Comparison of ENCODE assay signal across 19 mouse cellular contexts in genomic region chr1:36454055-36454815, GRCm38 (mm10). TPM values are rescaled to one million over a fixed set of nuclear protein-coding genes. Genes with fewer than 3 reads are reported as not detected.
DNase-seq lines count a peak whose midpoint lies in the region; ATAC-seq and TF ChIP-seq lines count a peak whose summit lies in the region.
"Had no signal": no experiment of that assay in that cellular context is flagged by ENCODE, and none has a peak within 500 bp of the region (broad histone marks: within the 10 kb centered on the region; RNA-seq: fewer than 3 reads in every experiment).

No protein-coding gene starts in this region.

- peak; percentile 31 for TF ChIP-seq RAD21 in CH12.LX (IDR thresholded peaks at IDR 0.05; ENCODE audit: low read depth, low read length)

- H3K4me1 ChIP-seq in CH12.LX (ENCODE audit: control insufficient read depth in 1 of 2, insufficient read depth in 2 of 2) (peaks cover 0 to 11% of the 10 kb centered on the region in 2 experiments; a peak in 2 of 4 replicates), ES-Bruce4 (ENCODE audit: control insufficient read depth, insufficient read depth, low read length) (no peaks in the 10 kb centered on the region)
- no peaks in the 10 kb centered on the region for H3K4me1 ChIP-seq in heart, embryonic 11.5 days (ENCODE audit: control insufficient read depth, insufficient read depth, low read length)
- no peaks in the 10 kb centered on the region for H3K4me1 ChIP-seq in forebrain, embryonic 16.5 days (replicated peaks; ENCODE audit: control insufficient read depth, insufficient read depth, low read length)
- H3K4me1 ChIP-seq: hindbrain, embryonic 15.5 days; midbrain, embryonic 15.5 days had no signal

- peaks cover 4% of the 10 kb centered on the region for H3K9me3 ChIP-seq in CH12.LX (replicated peaks; ENCODE audit: low read length)
- no peaks in the 10 kb centered on the region for H3K9me3 ChIP-seq in ES-Bruce4 (replicated peaks; ENCODE audit: control insufficient read depth, insufficient read depth, low read length, poor library complexity, severe bottlenecking)
- no peaks in the 10 kb centered on the region for H3K9me3 ChIP-seq in heart, embryonic 11.5 days (replicated peaks; ENCODE audit: control insufficient read depth, low read length)
- H3K9me3 ChIP-seq in forebrain, embryonic 16.5 days (ENCODE audit: control insufficient read depth, low read length), result no peaks in the 10 kb centered on the region
- H3K9me3 ChIP-seq: hindbrain, embryonic 15.5 days; liver, embryonic 13.5 days; midbrain, embryonic 15.5 days had no signal

- TF ChIP-seq CTCF in layer of hippocampus, adult 2 months (conservative IDR thresholded peaks at IDR 0.05), result peak; percentile 59
- TF ChIP-seq CTCF in CH12.LX (conservative IDR thresholded peaks at IDR 0.05 in 1 of 2, IDR thresholded peaks at IDR 0.05 in 1 of 2; ENCODE audit: low read depth in 2 of 2, low read length in 2 of 2), result peak; percentile 16 to 43; a peak in 2 of 4 replicates
- TF ChIP-seq CTCF in ES-Bruce4 (IDR thresholded peaks at IDR 0.05; ENCODE audit: low read depth, low read length), result peak; percentile 47
- peak; percentile 7; the same call in 1 of the 2 replicates for TF ChIP-seq CTCF in brain, embryonic 14.5 days (IDR thresholded peaks at IDR 0.05; ENCODE audit: borderline replicate concordance, extremely low read depth, insufficient read depth, insufficient read length)

- no peak for ATAC-seq in heart, embryonic 11.5 days (replicated peaks; ENCODE audit: insufficient number of reproducible peaks, low FRiP score, low TSS enrichment)
- ATAC-seq in forebrain, embryonic 16.5 days, result no peak
- ATAC-seq: forebrain, embryonic 14.5 days; midbrain, embryonic 15.5 days had no signal

- dilution Hi-C loops in CH12.LX (cut with MboI; ENCODE audit: extremely low pct_ligation_motif_present, extremely low pct_unique_long_range_greater_than_20kb, low sequenced_read_pairs), result no loop called here

- no peak for TF ChIP-seq EP300 in CH12.LX (IDR thresholded peaks at IDR 0.05; ENCODE audit: low read length)
- no peak for TF ChIP-seq EP300 in ES-Bruce4 (IDR thresholded peaks at IDR 0.05; ENCODE audit: insufficient read depth, low read depth, low read length)

- in situ Hi-C loops in CH12.LX (cut with MboI; ENCODE audit: low pct_ligation_motif_present, low pct_unique_long_range_greater_than_20kb, low sequenced_read_pairs), result no loop called here

- no peaks in the 10 kb centered on the region for H3K79me2 ChIP-seq in CH12.LX (replicated peaks; ENCODE audit: control insufficient read depth, extremely low read depth, insufficient read depth, poor library complexity, severe bottlenecking)

- no peak overlapping the region for H3K9ac ChIP-seq in CH12.LX (ENCODE audit: insufficient read depth, low read depth)
- H3K9ac ChIP-seq in ES-Bruce4 (ENCODE audit: low read depth, poor library complexity, severe bottlenecking), result no peak overlapping the region
- H3K9ac ChIP-seq in heart, embryonic 11.5 days (ENCODE audit: low read depth, low read length), result no peak overlapping the region
- no peak overlapping the region for H3K9ac ChIP-seq in forebrain, embryonic 16.5 days (replicated peaks; ENCODE audit: low read depth, low read length)
- H3K9ac ChIP-seq: hindbrain, embryonic 15.5 days; liver, embryonic 13.5 days; midbrain, embryonic 15.5 days had no signal

- no peaks in the 10 kb centered on the region for H3K27me3 ChIP-seq in CH12.LX (replicated peaks)
- H3K27me3 ChIP-seq in ES-Bruce4 (ENCODE audit: control insufficient read depth, insufficient read depth, low read length, poor library complexity, severe bottlenecking), result no peaks in the 10 kb centered on the region
- no peaks in the 10 kb centered on the region for H3K27me3 ChIP-seq in heart, embryonic 11.5 days (ENCODE audit: control insufficient read depth, insufficient read depth, low read length)
- no peaks in the 10 kb centered on the region for H3K27me3 ChIP-seq in forebrain, embryonic 16.5 days (replicated peaks; ENCODE audit: control insufficient read depth, insufficient read depth, low read length)
- H3K27me3 ChIP-seq: hindbrain, embryonic 15.5 days; liver, embryonic 13.5 days; midbrain, embryonic 15.5 days had no signal

- no peak overlapping the region for H3K27ac ChIP-seq in layer of hippocampus, adult 2 months
- H3K27ac ChIP-seq in CH12.LX (ENCODE audit: insufficient read depth, low read depth), result no peak overlapping the region
- H3K27ac ChIP-seq in ES-Bruce4 (ENCODE audit: insufficient read depth, low read length), result no peak overlapping the region
- H3K27ac ChIP-seq in heart, embryonic 11.5 days (ENCODE audit: low read depth, low read length), result no peak overlapping the region
- H3K27ac ChIP-seq in forebrain, embryonic 16.5 days (ENCODE audit: low read length), result no peak overlapping the region
- H3K27ac ChIP-seq: hindbrain, embryonic 15.5 days; liver, embryonic 13.5 days; midbrain, embryonic 15.5 days had no signal

- H3K4me2 ChIP-seq in CH12.LX (ENCODE audit: insufficient read depth, low read depth, poor library complexity, severe bottlenecking), result no peak overlapping the region
- H3K4me2 ChIP-seq in heart, embryonic 11.5 days, result no peak overlapping the region
- no peak overlapping the region for H3K4me2 ChIP-seq in forebrain, embryonic 16.5 days (ENCODE audit: low read length)
- H3K4me2 ChIP-seq: hindbrain, embryonic 15.5 days; liver, embryonic 13.5 days; midbrain, embryonic 15.5 days had no signal

- DNase-seq in layer of hippocampus, adult 2 months (ENCODE audit: low spot score in 2 of 2), result no peak
- DNase-seq in layer of hippocampus, adult 18-20 months (ENCODE audit: low spot score in 2 of 2), result no peak
- no peak for DNase-seq in CH12.LX (ENCODE audit: extremely low read depth)
- no peak for DNase-seq in brain, embryonic 14.5 days (ENCODE audit: low read depth)
- DNase-seq: adrenal gland, adult 8-10 months; cerebellum, adult 9-11 months; embryo, embryonic 11 days; heart, postnatal 10 days; kidney, adult 9 months; liver, embryonic 13.5 days; lung, postnatal 36 days; right cerebral cortex, postnatal 25 days; thymus, adult 18-20 months had no signal

- H3K4me3 ChIP-seq in layer of hippocampus, adult 2 months, result no peak overlapping the region
- H3K4me3 ChIP-seq in CH12.LX (replicated peaks in 1 of 3; ENCODE audit: low read depth in 2 of 3, low read length in 2 of 3, poor library complexity in 1 of 3) (no peak overlapping the region), ES-Bruce4 (ENCODE audit: low read depth, low read length) (no peak overlapping the region)
- no peak overlapping the region for H3K4me3 ChIP-seq in heart, embryonic 11.5 days (ENCODE audit: low read depth, low read length)
- no peak overlapping the region for H3K4me3 ChIP-seq in forebrain, embryonic 16.5 days (replicated peaks; ENCODE audit: low read length)
- H3K4me3 ChIP-seq: hindbrain, embryonic 15.5 days; liver, embryonic 13.5 days; midbrain, embryonic 15.5 days had no signal

- TF ChIP-seq POLR2A in CH12.LX (IDR thresholded peaks at IDR 0.05; ENCODE audit: low read depth, low read length) (no peak), ES-Bruce4 (IDR thresholded peaks at IDR 0.05; ENCODE audit: insufficient read depth, low read length) (no peak)
- no peak for TF ChIP-seq POLR2A in brain, embryonic 14.5 days (IDR thresholded peaks at IDR 0.05; ENCODE audit: borderline replicate concordance, extremely low read depth, insufficient read depth, insufficient read length, poor library complexity, severe bottlenecking)

- H3K36me3 ChIP-seq in CH12.LX (replicated peaks in 1 of 2; ENCODE audit: control insufficient read depth in 1 of 2, insufficient read depth in 1 of 2, low read length in 1 of 2), result no peaks in the 10 kb centered on the region
- H3K36me3 ChIP-seq in ES-Bruce4 (ENCODE audit: control insufficient read depth, insufficient read depth, low read length, poor library complexity, severe bottlenecking), result no peaks in the 10 kb centered on the region
- no peaks in the 10 kb centered on the region for H3K36me3 ChIP-seq in heart, embryonic 11.5 days (ENCODE audit: control insufficient read depth, insufficient read depth, low read length)
- H3K36me3 ChIP-seq in forebrain, embryonic 16.5 days (ENCODE audit: control insufficient read depth, insufficient read depth), result no peaks in the 10 kb centered on the region
- H3K36me3 ChIP-seq: hindbrain, embryonic 15.5 days; liver, embryonic 13.5 days; midbrain, embryonic 15.5 days had no signal

- 77% methylated on average over 6 of the region's 6 CpGs for WGBS in heart, embryonic 11.5 days (ENCODE audit: insufficient replicate concordance)
- 89% methylated on average over 6 of the region's 6 CpGs for WGBS in forebrain, embryonic 16.5 days

RNA-seq across cellular contexts. Expression of gene Lman2l, which starts 9.2 kb away (rescaled TPM):
- total RNA-seq in layer of hippocampus, adult 2 months (2021), result 10 to 100 TPM; 73.2 to 77.2 TPM
- total RNA-seq in layer of hippocampus, adult 18-20 months (2021), result 10 to 100 TPM; 72.1 to 77.4 TPM
- total RNA-seq in CH12.LX (2012; rRNA removed) (6.0 and 8.5 TPM in 2 replicates), CH12.LX (2014; rRNA removed) (7.9 and 8.8 TPM in 2 replicates)
- polyA plus RNA-seq in CH12.LX (2012; ENCODE audit: insufficient read length, low read depth) (19.1 and 20.3 TPM in 2 replicates), ES-Bruce4 (2011; ENCODE audit: insufficient read depth, insufficient read length, low read depth, missing spikeins) (26.9 and 27.4 TPM in 2 replicates)
- polyA plus RNA-seq in brain, embryonic 14.5 days (2012; rRNA removed), result 46.8 and 52.8 TPM in 2 replicates
- 31.3 and 31.4 TPM in 2 replicates for polyA plus RNA-seq in heart, embryonic 11.5 days (2014; fragmentation: Nextera tagmentation; extraction: Ambion mirVana)
- polyA plus RNA-seq in forebrain, embryonic 16.5 days (2015; fragmentation: Nextera tagmentation; extraction: Ambion mirVana), result 62.8 and 67.6 TPM in 2 replicates

RNA-seq across cellular contexts. Expression of gene Cnnm4, which starts 17.2 kb away (rescaled TPM):
- total RNA-seq in layer of hippocampus, adult 2 months (2021), result 10 to 100 TPM; 16.9 to 17.2 TPM
- 10 to 100 TPM; 15.6 to 16.6 TPM for total RNA-seq in layer of hippocampus, adult 18-20 months (2021)
- total RNA-seq in CH12.LX (2012; rRNA removed) (4.6 and 5.0 TPM in 2 replicates), CH12.LX (2014; rRNA removed) (3.0 and 3.2 TPM in 2 replicates)
- polyA plus RNA-seq in CH12.LX (2012; ENCODE audit: insufficient read length, low read depth) (3.0 and 3.5 TPM in 2 replicates), ES-Bruce4 (2011; ENCODE audit: insufficient read depth, insufficient read length, low read depth, missing spikeins) (4.7 and 5.4 TPM in 2 replicates)
- 4.5 and 5.4 TPM in 2 replicates for polyA plus RNA-seq in brain, embryonic 14.5 days (2012; rRNA removed)
- polyA plus RNA-seq in heart, embryonic 11.5 days (2014; fragmentation: Nextera tagmentation; extraction: Ambion mirVana), result 6.6 and 6.9 TPM in 2 replicates
- 9.7 and 11.0 TPM in 2 replicates for polyA plus RNA-seq in forebrain, embryonic 16.5 days (2015; fragmentation: Nextera tagmentation; extraction: Ambion mirVana)

RNA-seq across cellular contexts. Expression of gene Cnnm3, which starts 57.4 kb away (rescaled TPM):
- total RNA-seq in layer of hippocampus, adult 2 months (2021), result 10 to 100 TPM; 33.1 to 38.1 TPM
- total RNA-seq in layer of hippocampus, adult 18-20 months (2021), result 10 to 100 TPM; 40.8 to 41.3 TPM
- total RNA-seq in CH12.LX (2012; rRNA removed) (8.4 and 9.2 TPM in 2 replicates), CH12.LX (2014; rRNA removed) (2.8 and 3.0 TPM in 2 replicates)
- polyA plus RNA-seq in CH12.LX (2012; ENCODE audit: insufficient read length, low read depth) (7.1 and 8.8 TPM in 2 replicates), ES-Bruce4 (2011; ENCODE audit: insufficient read depth, insufficient read length, low read depth, missing spikeins) (17.4 and 18.0 TPM in 2 replicates)
- 33.6 TPM in 2 replicates for polyA plus RNA-seq in brain, embryonic 14.5 days (2012; rRNA removed)
- 2.5 and 3.9 TPM in 2 replicates for polyA plus RNA-seq in heart, embryonic 11.5 days (2014; fragmentation: Nextera tagmentation; extraction: Ambion mirVana)
- 4.8 and 5.8 TPM in 2 replicates for polyA plus RNA-seq in forebrain, embryonic 16.5 days (2015; fragmentation: Nextera tagmentation; extraction: Ambion mirVana)

Comparison
In these comparisons a context has a peak if more than half of its experiments do, and no peak if none do; other contexts are left out.
1. CTCF ChIP-seq: peak in every context shown above with its lines; median percentile 59 in layer of hippocampus, adult 2 months; 47 in ES-Bruce4; 30 in CH12.LX; 7 in brain, embryonic 14.5 days.